Mouse (Mus musculus) liver, postnatal 0 days (tissue): ENCODE measurements at regions not wholly inside any gene's neighbourhood (a gene's known extent, or its start where the extent isn't known, plus 50 kb on each side); places are given as distances from the start of the nearest gene placed in this dataset.

Experiments
- ATAC-seq: fragments of 200-750 bp; cut with Nextera tagmentation; 2 replicates; pipeline ENCODE4 v1.8.0; 2017; ENCODE audit warnings: mild to moderate bottlenecking, moderate library complexity
- DNase-seq: peaks from one replicate; pipeline ENCODE4 v3.0.0-alpha.2; 2016
- H3K27ac ChIP-seq: fragments of 300-500 bp; sonication (generic); 2 replicates; pipeline ENCODE4 v1.5.1; 2014; ENCODE audit warnings: antibody characterized with exemption, moderate library complexity, mild to moderate bottlenecking, low read depth
- H3K27me3 ChIP-seq: fragments of 300-500 bp; sonication (generic); 2 replicates; pipeline ENCODE4 v1.6.1; 2014; ENCODE audit warnings: low read length, control low read depth, mixed read lengths; ENCODE audit not compliant: insufficient read depth
- H3K36me3 ChIP-seq: fragments of 300-500 bp; sonication (generic); replicated peaks from 2 replicates; pipeline ENCODE4 v1.6.1; 2014; ENCODE audit warnings: mild to moderate bottlenecking, control low read depth, low read length, moderate library complexity, mixed read lengths; ENCODE audit not compliant: insufficient read depth
- H3K4me1 ChIP-seq: fragments of 300-500 bp; sonication (generic); 2 replicates; pipeline ENCODE4 v1.6.1; 2014; ENCODE audit warnings: antibody characterized with exemption, mild to moderate bottlenecking, control low read depth; ENCODE audit not compliant: insufficient read depth
- H3K4me2 ChIP-seq: fragments of 300-500 bp; sonication (generic); 2 replicates; pipeline ENCODE4 v1.6.1; 2014; ENCODE audit warnings: low read depth, mild to moderate bottlenecking, low read length, moderate library complexity, mixed read lengths
- H3K4me3 ChIP-seq: fragments of 300-500 bp; sonication (generic); 2 replicates; pipeline ENCODE4 v1.5.1; 2014; ENCODE audit warnings: low read depth, low read length
- H3K9ac ChIP-seq: fragments of 300-500 bp; sonication (generic); replicated peaks from 2 replicates; pipeline ENCODE4 v1.6.1; 2014; ENCODE audit warnings: mild to moderate bottlenecking, moderate library complexity
- H3K9me3 ChIP-seq: fragments of 300-500 bp; sonication (generic); 2 replicates; pipeline ENCODE4 v1.6.1; 2016; ENCODE audit warnings: mild to moderate bottlenecking, control low read depth, low read length, mixed read lengths
- CTCF ChIP-seq: sonication (generic); IDR thresholded peaks from 2 replicates; pipeline ENCODE4 v1.5.1; 2016; ENCODE audit warnings: antibody characterized with exemption, low read depth
- EP300 ChIP-seq: IDR thresholded peaks from 2 replicates; pipeline ENCODE4 v1.6.1; 2016; ENCODE audit warnings: antibody characterized with exemption, low read depth, mild to moderate bottlenecking
- WGBS: fragments of 180-500 bp; shearing (Covaris S2); extraction: QIAGEN DNeasy Blood & Tissue Kit; methylation state at CpG from one replicate; pipeline ENCODE4 v1.1.7; 2014; ENCODE audit not compliant: insufficient replicate concordance; 5-methylcytosine and 5-hydroxymethylcytosine counted together

DNA sequence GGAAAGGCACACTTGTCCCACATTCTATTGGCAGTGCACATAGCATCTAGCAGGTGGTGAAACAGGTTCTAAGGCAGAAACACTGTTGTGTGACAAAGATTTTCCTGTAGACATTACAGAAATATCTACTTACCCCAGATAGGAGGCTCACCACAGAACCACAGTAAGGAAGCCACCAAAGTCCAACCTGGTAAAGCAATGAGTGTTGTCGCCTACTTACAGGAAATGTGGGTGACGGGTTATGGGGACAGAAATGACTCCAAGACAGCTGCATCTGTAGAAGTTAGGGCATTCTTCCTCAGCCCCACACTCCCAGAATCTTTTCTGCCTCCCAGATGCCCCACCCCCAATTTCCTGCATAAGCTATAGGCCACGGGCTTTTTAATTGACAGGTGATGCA lies 97.6 kb upstream of the Kcnk2 start:
- 34% methylated on average over 3 of the region's 3 CpGs for WGBS
- no peak overlapping the region for H3K27ac ChIP-seq
- no peak overlapping the region for H3K4me3 ChIP-seq
- H3K4me1 ChIP-seq = no peaks in the 10 kb centered on the region; the same call in 1 of the 2 replicates
- no peak overlapping the region for H3K4me2 ChIP-seq
- ATAC-seq (no peak), DNase-seq (no peak)
- H3K9ac ChIP-seq = no peak overlapping the region
- H3K27me3 ChIP-seq = no peaks in the 10 kb centered on the region
- no peaks in the 10 kb centered on the region for H3K9me3 ChIP-seq
- no peaks in the 10 kb centered on the region for H3K36me3 ChIP-seq
- TF ChIP-seq EP300 = no peak
- TF ChIP-seq CTCF = no peak

DNA sequence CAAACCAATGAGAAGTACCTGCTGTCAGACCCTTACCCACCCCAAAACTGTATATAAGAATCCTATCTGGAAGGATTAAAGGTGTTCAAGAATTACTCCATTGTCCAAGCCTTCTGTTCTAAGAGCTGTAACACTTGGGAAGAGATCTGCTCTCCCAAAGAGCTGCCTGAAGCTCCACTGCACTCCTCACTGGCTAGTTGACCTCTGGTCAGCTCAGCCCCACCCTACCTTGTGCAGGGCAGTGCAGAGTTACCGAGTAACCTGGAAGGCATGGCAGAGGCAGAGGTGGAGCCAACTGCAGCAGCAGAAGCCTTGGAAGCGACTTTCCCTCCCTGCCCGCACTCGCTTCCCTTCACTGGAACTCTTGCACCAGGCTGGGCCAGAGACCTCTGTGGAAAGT lies 97.1 kb upstream of the Kcnk2 start:
- TF ChIP-seq EP300 (no peak), CTCF (no peak)
- Histone ChIP-seq H3K4me1 (no peaks in the 10 kb centered on the region; the same call in 1 of the 2 replicates), H3K27ac (no peak overlapping the region), H3K4me2 (no peak overlapping the region), H3K9me3 (no peaks in the 10 kb centered on the region), H3K27me3 (no peaks in the 10 kb centered on the region), H3K9ac (no peak overlapping the region), H3K4me3 (no peak overlapping the region), H3K36me3 (no peaks in the 10 kb centered on the region)
- no peak for DNase-seq
- 47% methylated on average over 4 of the region's 4 CpGs for WGBS
- no peak for ATAC-seq

GRCm38 (mm10) chr1:189497031-189497430 lies 95.0 kb upstream of the Kcnk2 start:
- Histone ChIP-seq H3K36me3 (no peaks in the 10 kb centered on the region), H3K4me2 (no peak overlapping the region), H3K9me3 (no peaks in the 10 kb centered on the region), H3K27ac (no peak overlapping the region), H3K4me1 (no peaks in the 10 kb centered on the region; the same call in 1 of the 2 replicates), H3K9ac (no peak overlapping the region), H3K27me3 (no peaks in the 10 kb centered on the region), H3K4me3 (no peak overlapping the region)
- TF ChIP-seq CTCF (no peak), EP300 (no peak)
- WGBS = 78% methylated on average over 9 of the region's 9 CpGs
- no peak for DNase-seq
- ATAC-seq = no peak

DNA sequence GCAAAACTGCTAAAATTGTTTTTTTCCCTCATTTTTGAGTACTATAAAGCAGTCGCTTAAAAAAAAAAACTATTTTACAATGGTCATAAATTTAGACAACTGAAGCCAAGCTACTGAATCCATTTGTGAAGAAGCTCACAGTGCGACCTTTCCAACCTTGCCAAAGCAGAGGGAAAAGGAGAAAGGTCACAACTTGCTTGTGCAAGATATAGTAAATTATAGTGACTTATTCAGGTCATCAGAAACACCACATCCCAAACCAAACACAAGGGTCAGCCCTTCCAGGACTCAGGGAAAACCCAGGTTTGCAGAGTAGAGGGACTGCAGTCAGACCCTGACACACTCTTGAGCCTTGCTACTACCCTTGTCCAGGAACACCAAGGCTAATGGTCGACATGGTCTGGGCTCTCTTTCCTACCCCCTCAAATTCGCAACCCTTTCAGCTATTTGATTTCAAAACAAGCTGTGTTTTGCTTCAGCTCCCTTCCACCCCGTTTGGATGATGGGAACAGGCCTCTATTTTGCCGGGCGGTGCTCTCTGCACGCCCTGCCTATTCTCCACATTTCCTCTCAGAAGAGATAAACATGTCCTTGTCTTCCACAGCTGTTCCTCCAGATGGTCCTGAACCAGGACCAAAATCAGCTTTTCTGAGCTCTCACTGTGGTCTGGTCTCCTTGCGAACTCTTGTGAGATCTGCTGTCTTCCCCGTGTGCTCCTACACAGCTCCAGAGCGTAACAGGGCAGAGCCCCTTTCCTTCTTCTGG lies 93.5 kb upstream of the Kcnk2 start:
- no peaks in the 10 kb centered on the region; the same call in 1 of the 2 replicates for H3K4me1 ChIP-seq
- no peak for TF ChIP-seq CTCF
- DNase-seq (no peak), ATAC-seq (no peak)
- no peaks in the 10 kb centered on the region for H3K9me3 ChIP-seq
- 69% methylated on average over 11 of the region's 11 CpGs for WGBS
- H3K9ac ChIP-seq = no peak overlapping the region
- H3K4me2 ChIP-seq = no peak overlapping the region
- H3K36me3 ChIP-seq = no peaks in the 10 kb centered on the region
- H3K4me3 ChIP-seq = no peak overlapping the region
- H3K27me3 ChIP-seq = no peaks in the 10 kb centered on the region
- no peak overlapping the region for H3K27ac ChIP-seq

DNA sequence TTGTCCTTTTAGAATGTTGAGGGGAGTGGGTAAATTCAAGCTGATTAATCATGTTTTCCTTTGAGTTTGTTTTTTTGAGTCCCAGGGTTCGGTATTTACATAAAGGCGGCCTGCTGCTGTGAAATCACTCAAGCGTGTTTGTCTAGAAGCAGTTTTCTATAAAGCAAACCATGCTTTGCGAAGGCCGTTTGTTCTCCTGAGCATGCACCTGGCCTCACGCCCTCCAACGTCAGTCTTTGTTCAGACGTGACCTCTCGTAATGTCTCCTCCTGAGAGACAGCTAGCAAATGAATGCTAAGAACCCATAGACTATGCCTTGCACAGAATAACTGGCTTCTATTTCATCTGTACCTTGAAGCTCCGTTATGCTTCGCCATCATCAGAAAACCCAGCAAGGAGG lies 92.8 kb upstream of the Kcnk2 start:
- Histone ChIP-seq H3K9ac (no peak overlapping the region), H3K4me1 (no peaks in the 10 kb centered on the region; the same call in 1 of the 2 replicates), H3K9me3 (no peaks in the 10 kb centered on the region), H3K36me3 (no peaks in the 10 kb centered on the region), H3K4me3 (no peak overlapping the region), H3K27ac (no peak overlapping the region), H3K4me2 (no peak overlapping the region), H3K27me3 (no peaks in the 10 kb centered on the region)
- ATAC-seq (no peak), DNase-seq (no peak)
- TF ChIP-seq CTCF (no peak), EP300 (no peak)
- 68% methylated on average over 11 of the region's 11 CpGs for WGBS

DNA sequence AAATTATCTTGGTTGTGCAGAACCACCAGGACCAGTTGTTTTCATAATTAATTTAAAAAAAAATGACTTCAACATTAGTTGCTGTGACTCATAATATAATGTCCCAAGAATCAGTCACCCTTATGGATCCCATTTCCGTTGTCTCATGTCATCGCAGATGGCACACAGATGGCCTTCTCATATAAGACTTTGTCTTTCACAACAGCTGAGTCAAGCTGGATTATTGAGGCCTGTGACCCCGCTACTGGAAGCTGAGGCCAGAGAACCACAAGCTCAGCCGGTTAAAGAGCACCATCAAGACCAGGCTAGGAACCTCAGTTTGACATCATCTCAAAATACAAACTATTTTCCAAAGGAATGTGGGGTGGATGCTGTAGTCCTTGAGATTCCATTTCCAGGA lies 83.3 kb upstream of the Kcnk2 start:
- WGBS = 77% methylated on average over 4 of the region's 4 CpGs
- Histone ChIP-seq H3K4me2 (no peak overlapping the region), H3K27me3 (no peaks in the 10 kb centered on the region), H3K27ac (no peak overlapping the region), H3K9ac (no peak overlapping the region), H3K4me3 (no peak overlapping the region), H3K4me1 (no peaks in the 10 kb centered on the region), H3K9me3 (no peaks in the 10 kb centered on the region), H3K36me3 (no peaks in the 10 kb centered on the region)
- no peak for DNase-seq
- no peak for ATAC-seq
- TF ChIP-seq CTCF (no peak), EP300 (no peak)
